Mouse (Mus musculus) heart, postnatal 0 days (tissue): ENCODE measurements around the gene Slc5a8. TPM values are rescaled to one million over a fixed set of nuclear protein-coding genes. Genes with fewer than 3 reads are reported as not detected.
A peak's percentile ranks its signal among the peaks of the same experiment; 100 is the strongest.

Experiments used
- ATAC-seq: fragments of 200-750 bp; cut with Nextera tagmentation; 2 replicates; pipeline ENCODE4 v1.8.0; 2017; ENCODE audit warnings: low read depth, moderate number of reproducible peaks, moderate library complexity; ENCODE audit not compliant: insufficient read depth
- DNase-seq: peaks from one replicate; pipeline ENCODE4 v3.0.0-alpha.2; 2016; ENCODE audit warnings: low spot score
- H3K27ac ChIP-seq: fragments of 300-500 bp; sonication (generic); 2 replicates; pipeline ENCODE4 v1.5.1; 2014; ENCODE audit warnings: low read depth, mild to moderate bottlenecking
- H3K27me3 ChIP-seq: fragments of 300-500 bp; sonication (generic); 2 replicates; pipeline ENCODE4 v1.6.1; 2014; ENCODE audit warnings: low read length, mixed read lengths; ENCODE audit not compliant: control insufficient read depth, insufficient read depth
- H3K36me3 ChIP-seq: fragments of 300-500 bp; sonication (generic); replicated peaks from 2 replicates; pipeline ENCODE4 v1.6.1; 2014; ENCODE audit warnings: low read length, mixed read lengths; ENCODE audit not compliant: control insufficient read depth, insufficient read depth
- H3K4me1 ChIP-seq: fragments of 300-500 bp; sonication (generic); 2 replicates; pipeline ENCODE4 v1.6.1; 2014; ENCODE audit warnings: antibody characterized with exemption; ENCODE audit not compliant: control insufficient read depth, insufficient read depth
- H3K4me2 ChIP-seq: fragments of 300-500 bp; sonication (generic); 2 replicates; pipeline ENCODE4 v1.6.1; 2014; ENCODE audit warnings: low read depth, mild to moderate bottlenecking, low read length, moderate library complexity
- H3K4me3 ChIP-seq: fragments of 300-500 bp; sonication (generic); 2 replicates; pipeline ENCODE4 v1.5.1; 2014; ENCODE audit warnings: low read depth, low read length
- H3K9ac ChIP-seq: fragments of 300-500 bp; sonication (generic); replicated peaks from 2 replicates; pipeline ENCODE4 v1.6.1; 2014; ENCODE audit warnings: low read depth, low read length, mixed read lengths
- H3K9me3 ChIP-seq: fragments of 300-500 bp; sonication (generic); replicated peaks from 2 replicates; pipeline ENCODE4 v1.6.1; 2016; ENCODE audit warnings: low read length; ENCODE audit not compliant: control insufficient read depth
- CTCF ChIP-seq: IDR thresholded peaks from 2 replicates; pipeline ENCODE4 v1.5.1; 2016; ENCODE audit warnings: antibody characterized with exemption, control low read depth, low read depth
- EP300 ChIP-seq: IDR thresholded peaks from 2 replicates; pipeline ENCODE4 v1.6.1; 2016; ENCODE audit warnings: antibody characterized with exemption, low read depth
- WGBS: fragments of 180-500 bp; shearing (Covaris S2); extraction: QIAGEN DNeasy Blood & Tissue Kit; methylation state at CpG from one replicate; pipeline ENCODE4 v1.1.7; 2014; 5-methylcytosine and 5-hydroxymethylcytosine counted together
- polyA plus RNA-seq: library from polyadenylated mRNA; unstranded; fragments of >200 nt; fragmentation: Nextera tagmentation; extraction: Ambion mirVana; gene quantifications from 2 replicates; pipeline ENCODE4 v1.2.1, GENCODE M21; 2015
- total RNA-seq: library from RNA; depleted of rRNA; stranded (reverse); fragments of >200 nt; gene quantifications from 2 replicates; pipeline ENCODE4 v1.2.3, GENCODE M21; 2014; ENCODE audit warnings: low replicate concordance; rRNA removed

Gene Slc5a8
- not detected in 2 replicates for total RNA-seq
- 0.10 TPM in 1 of 2 replicates, not detected in the other for polyA plus RNA-seq

DNA sequence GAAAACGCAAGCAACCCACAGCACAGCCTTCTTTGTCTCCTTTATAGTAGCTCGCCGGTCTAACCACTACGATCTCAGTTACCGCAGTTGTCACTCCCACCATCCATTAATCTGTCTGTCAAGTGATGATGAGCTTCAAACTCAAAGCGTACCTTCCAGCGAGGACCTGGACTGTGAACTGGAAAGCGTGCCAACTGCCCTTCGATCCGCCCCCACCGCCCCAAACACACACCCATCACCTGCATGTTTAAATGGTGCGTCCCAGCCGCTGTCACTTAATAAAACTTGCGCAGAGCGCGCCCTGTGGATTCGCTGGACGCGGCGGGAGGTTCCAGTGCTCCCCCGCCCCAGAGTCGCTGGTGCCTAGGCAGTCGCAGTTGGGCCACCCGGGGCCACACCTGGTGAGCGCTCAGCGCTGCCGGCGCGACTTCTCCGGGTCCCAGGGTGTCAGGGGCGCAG, at the start of gene Slc5a8:
TSS of gene Slc5a8 (plus strand) at position 361 of the 459 bp plus-strand sequence.
- H3K4me3 ChIP-seq = peak within 1 kb of the TSS; percentile 21
- peaks cover 19% of the 10 kb centered on the region for H3K27me3 ChIP-seq
- H3K9me3 ChIP-seq = no peaks in the 10 kb centered on the region
- 6% methylated on average over 31 of the region's 31 CpGs for WGBS
- ATAC-seq (no peak), DNase-seq (no peak)
- H3K4me1 ChIP-seq = 0 out of 2 replicates have a peak, but pooled peaks cover 3% of the 10 kb centered on the region
- peak within 1 kb of the TSS; percentile 42 for H3K4me2 ChIP-seq
- no peak within 1 kb of the TSS for H3K27ac ChIP-seq
- H3K36me3 ChIP-seq = no peaks in the 10 kb centered on the region
- no peak for TF ChIP-seq EP300
- TF ChIP-seq CTCF = no peak
- no peak within 1 kb of the TSS for H3K9ac ChIP-seq

DNA sequence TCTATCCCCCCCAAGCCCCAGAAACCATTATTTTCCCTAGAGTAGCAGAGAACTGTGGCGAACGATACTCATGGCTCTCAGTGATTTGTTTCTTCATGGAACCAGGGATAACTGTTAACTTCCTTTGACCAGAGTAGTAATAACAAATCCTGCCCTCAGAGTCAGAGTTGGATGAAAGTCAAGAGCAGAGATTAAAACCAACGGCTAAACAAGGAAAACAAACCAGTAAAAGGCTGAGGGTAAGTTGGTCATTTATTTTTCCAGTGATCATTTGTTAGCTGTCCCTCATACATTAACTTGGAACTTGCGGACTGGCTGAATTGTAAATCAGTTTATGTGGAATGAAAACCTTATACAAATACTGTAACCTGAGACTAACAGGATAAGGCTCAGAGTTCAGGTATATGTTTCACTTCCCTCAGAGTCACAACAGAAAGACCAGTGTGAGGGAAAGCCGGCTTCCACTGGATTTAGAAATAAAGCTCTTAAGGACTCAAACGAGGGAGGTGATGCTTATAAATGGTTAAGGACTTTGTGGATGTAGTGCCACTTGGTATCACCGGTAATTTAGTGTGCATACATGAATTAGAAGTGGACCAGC, 36.8 kb upstream of the Slc5a8 start:
- Histone ChIP-seq H3K27ac (no peak overlapping the region), H3K4me3 (no peak overlapping the region), H3K4me1 (no peaks in the 10 kb centered on the region), H3K27me3 (no peaks in the 10 kb centered on the region), H3K9me3 (no peaks in the 10 kb centered on the region), H3K36me3 (no peaks in the 10 kb centered on the region), H3K4me2 (no peak overlapping the region), H3K9ac (no peak overlapping the region)
- no peak for ATAC-seq
- no peak for TF ChIP-seq EP300
- WGBS = 68% methylated on average over 7 of the region's 7 CpGs
- DNase-seq = no peak

DNA sequence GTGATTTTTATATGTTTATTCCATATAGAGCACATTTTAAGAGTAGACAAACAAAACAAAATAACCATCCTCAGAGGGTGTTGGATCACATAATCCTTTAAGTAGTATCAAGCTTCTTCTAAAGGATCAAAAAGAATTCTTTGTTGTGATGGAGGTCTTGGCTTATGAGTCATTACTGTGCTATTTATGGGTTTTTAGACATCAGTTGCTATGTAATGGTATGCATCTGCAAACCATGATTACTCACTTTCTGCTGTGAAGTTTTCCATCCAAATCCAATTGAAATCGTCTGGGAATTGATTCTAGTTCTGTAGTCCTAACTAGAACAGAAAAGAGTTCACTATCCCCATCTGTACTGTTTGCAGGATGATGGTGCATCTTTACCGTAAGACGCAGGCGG, 35.8 kb upstream of the Slc5a8 start:
- Histone ChIP-seq H3K27ac (no peak overlapping the region), H3K4me1 (no peaks in the 10 kb centered on the region), H3K36me3 (no peaks in the 10 kb centered on the region), H3K27me3 (no peaks in the 10 kb centered on the region), H3K4me2 (no peak overlapping the region), H3K9ac (no peak overlapping the region), H3K9me3 (no peaks in the 10 kb centered on the region), H3K4me3 (no peak overlapping the region)
- DNase-seq = no peak
- no peak for ATAC-seq
- WGBS = 77% methylated on average over 4 of the region's 4 CpGs
- no peak for TF ChIP-seq CTCF
- no peak for TF ChIP-seq EP300

DNA sequence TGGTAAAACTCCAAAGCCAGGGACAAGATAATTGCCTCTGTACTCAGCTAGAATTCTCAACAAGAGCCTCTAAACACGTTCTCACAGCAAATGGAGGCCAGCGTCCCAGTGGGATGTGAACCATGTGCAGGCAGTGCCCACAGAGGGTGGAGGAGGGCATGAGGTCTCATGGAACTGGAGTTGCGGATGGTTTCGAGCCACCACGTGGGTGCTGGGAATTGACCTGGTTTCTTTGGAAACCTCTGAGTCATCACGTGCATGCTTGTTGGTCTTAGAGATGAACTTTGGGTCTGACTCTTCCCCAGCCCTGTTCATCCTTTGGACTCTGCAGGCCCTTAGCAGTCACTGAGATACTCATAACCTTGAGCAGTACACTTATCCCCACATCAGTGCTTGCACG, 32.5 kb upstream of the Slc5a8 start:
- Histone ChIP-seq H3K27me3 (no peaks in the 10 kb centered on the region), H3K4me3 (no peak overlapping the region), H3K4me1 (no peaks in the 10 kb centered on the region), H3K4me2 (no peak overlapping the region), H3K9me3 (no peaks in the 10 kb centered on the region), H3K27ac (no peak overlapping the region), H3K36me3 (no peaks in the 10 kb centered on the region), H3K9ac (no peak overlapping the region)
- DNase-seq (no peak), ATAC-seq (no peak)
- 80% methylated on average over 7 of the region's 7 CpGs for WGBS
- TF ChIP-seq CTCF = no peak

DNA sequence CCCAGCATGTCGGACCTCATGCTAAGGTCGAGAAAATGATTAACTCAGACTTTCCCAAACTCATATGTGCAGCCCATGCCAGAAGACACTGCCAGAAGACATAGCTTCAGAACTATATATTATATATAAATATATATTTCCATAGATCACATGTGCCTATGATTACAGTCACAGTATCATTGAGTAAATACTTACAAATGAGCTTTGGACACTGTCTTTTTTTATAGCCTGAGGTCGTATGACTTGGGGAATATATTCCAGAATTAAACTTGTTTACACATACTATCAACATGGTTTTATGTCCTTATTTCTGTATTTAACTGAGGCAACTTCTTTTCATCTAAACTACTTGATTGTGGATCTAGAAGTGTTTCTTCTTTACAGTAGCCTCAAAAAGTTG, 24.9 kb upstream of the Slc5a8 start:
- H3K27me3 ChIP-seq = no peaks in the 10 kb centered on the region
- TF ChIP-seq CTCF = no peak
- no peak for TF ChIP-seq EP300
- 50% methylated on average over 3 of the region's 3 CpGs for WGBS
- no peak overlapping the region for H3K9ac ChIP-seq
- H3K9me3 ChIP-seq = no peaks in the 10 kb centered on the region
- ATAC-seq (no peak), DNase-seq (no peak)
- H3K4me1 ChIP-seq = no peaks in the 10 kb centered on the region
- H3K4me3 ChIP-seq = no peak overlapping the region
- no peak overlapping the region for H3K4me2 ChIP-seq
- H3K36me3 ChIP-seq = no peaks in the 10 kb centered on the region
- no peak overlapping the region for H3K27ac ChIP-seq

DNA sequence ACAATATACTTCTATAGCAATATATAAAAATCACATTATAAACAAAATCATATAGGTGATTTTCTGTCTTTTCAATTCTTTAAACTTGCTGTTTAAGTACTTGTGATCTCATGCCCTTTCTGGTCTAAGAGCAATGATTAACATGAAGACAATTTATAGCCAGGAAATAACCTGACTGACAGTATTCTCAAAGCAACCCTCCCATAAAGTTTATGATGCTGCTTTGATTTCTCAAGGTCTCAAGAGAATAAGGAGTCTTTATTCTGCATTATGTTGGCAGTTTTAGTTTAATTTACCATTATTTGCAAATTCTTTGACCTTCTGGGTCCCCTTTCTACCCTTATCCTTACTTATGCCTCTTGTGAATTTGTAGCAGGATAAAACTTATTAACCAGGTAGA, 24.4 kb upstream of the Slc5a8 start:
- H3K4me3 ChIP-seq = no peak overlapping the region
- ATAC-seq = no peak
- no peak overlapping the region for H3K4me2 ChIP-seq
- H3K9ac ChIP-seq = no peak overlapping the region
- no peak for TF ChIP-seq CTCF
- TF ChIP-seq EP300 = no peak
- no peaks in the 10 kb centered on the region for H3K36me3 ChIP-seq
- no peak overlapping the region for H3K27ac ChIP-seq
- no peaks in the 10 kb centered on the region for H3K27me3 ChIP-seq
- no peaks in the 10 kb centered on the region for H3K4me1 ChIP-seq
- no peaks in the 10 kb centered on the region for H3K9me3 ChIP-seq
- no peak for DNase-seq
